Mouse (Mus musculus) CH12.LX (cell line): Measurements from ENCODE around the gene Adh1. TPM values are rescaled to one million over a fixed set of nuclear protein-coding genes. Genes with fewer than 3 reads are reported as not detected.

ENCODE experiments used
- DNase-seq: peaks from one replicate; pipeline ENCODE4 v3.0.0-alpha.2; 2013; ENCODE audit errors: extremely low read depth
- H3K27ac ChIP-seq: 2 replicates; pipeline ENCODE4 v1.5.1; 2012; ENCODE audit warnings: low read depth, mild to moderate bottlenecking, control low read depth, moderate library complexity; ENCODE audit not compliant: insufficient read depth
- H3K27me3 ChIP-seq: replicated peaks from 2 replicates; pipeline ENCODE3; 2012; ENCODE audit warnings: inconsistent platforms
- H3K36me3 ChIP-seq, 2 experiments: replicated peaks in 1 of 2; 2 replicates each; pipeline versions ENCODE3 to v1.6.1; 2012; ENCODE audit warnings: inconsistent platforms in 1 of 2, low read length in 1 of 2, mild to moderate bottlenecking in 1 of 2, mixed read lengths in 1 of 2, moderate library complexity in 1 of 2; ENCODE audit not compliant: control insufficient read depth in 1 of 2, insufficient read depth in 1 of 2
- H3K4me1 ChIP-seq, 2 experiments: 2 replicates each; pipeline ENCODE4 v1.6.1; 2012; ENCODE audit warnings: inconsistent platforms in 1 of 2, moderate library complexity in 1 of 2; ENCODE audit not compliant: insufficient read depth in 2 of 2, control insufficient read depth in 1 of 2
- H3K4me2 ChIP-seq: 2 replicates; pipeline ENCODE4 v1.6.1; 2012; ENCODE audit warnings: low read depth, mild to moderate bottlenecking, control low read depth; ENCODE audit not compliant: poor library complexity, insufficient read depth, severe bottlenecking
- H3K4me3 ChIP-seq, 3 experiments: fragments of 150-350 bp in 1 of 3; sonication (generic) in 1 of 3; replicated peaks in 1 of 3; 2 replicates each; pipeline versions ENCODE3 to v1.5.1; 2011 to 2012; ENCODE audit warnings: low read depth in 2 of 3, low read length in 2 of 3, mild to moderate bottlenecking in 2 of 3, moderate library complexity in 2 of 3, control low read depth in 1 of 3, improper control_type of control experiment in 1 of 3, inconsistent platforms in 1 of 3, mixed read lengths in 1 of 3; ENCODE audit not compliant: poor library complexity in 1 of 3
- H3K79me2 ChIP-seq: replicated peaks from 2 replicates; pipeline ENCODE4 v1.6.1; 2012; ENCODE audit warnings: mild to moderate bottlenecking, moderate library complexity; ENCODE audit not compliant: control insufficient read depth, poor library complexity, insufficient read depth, severe bottlenecking; ENCODE audit errors: extremely low read depth
- H3K9ac ChIP-seq: 2 replicates; pipeline ENCODE4 v1.6.1; 2012; ENCODE audit warnings: low read depth, mild to moderate bottlenecking, control low read depth, moderate library complexity; ENCODE audit not compliant: insufficient read depth
- H3K9me3 ChIP-seq: replicated peaks from 2 replicates; pipeline ENCODE3; 2012; ENCODE audit warnings: low read length, inconsistent platforms, mixed read lengths
- BHLHE40 ChIP-seq: IDR thresholded peaks from 2 replicates; pipeline ENCODE4 v1.6.1; 2011; ENCODE audit warnings: mild to moderate bottlenecking, low read depth, low read length, improper control_type of control experiment
- CHD1 ChIP-seq: IDR thresholded peaks from 2 replicates; pipeline ENCODE4 v1.6.1; 2012; ENCODE audit warnings: low read depth, low read length, improper control_type of control experiment, inconsistent platforms
- CTCF ChIP-seq, 2 experiments: IDR thresholded peaks in 1 of 2; conservative IDR thresholded peaks in 1 of 2; 2 replicates each; pipeline ENCODE4 v1.5.1; 2011 to 2012; ENCODE audit warnings: low read depth in 2 of 2, low read length in 2 of 2, improper control_type of control experiment in 1 of 2, inconsistent platforms in 1 of 2, mild to moderate bottlenecking in 1 of 2, moderate library complexity in 1 of 2
- ELF1 ChIP-seq: IDR thresholded peaks from 2 replicates; pipeline ENCODE4 v1.6.1; 2014; ENCODE audit warnings: low read depth, mild to moderate bottlenecking, inconsistent platforms, low read length, improper control_type of control experiment
- ETS1 ChIP-seq: conservative IDR thresholded peaks from 2 replicates; pipeline ENCODE4 v1.6.1; 2012; ENCODE audit warnings: low read depth, mild to moderate bottlenecking, inconsistent platforms, low read length, improper control_type of control experiment, moderate library complexity
- JUN ChIP-seq: IDR thresholded peaks from 2 replicates; pipeline ENCODE4 v1.6.1; 2011; ENCODE audit warnings: low read depth, mild to moderate bottlenecking, low read length, improper control_type of control experiment, moderate library complexity; ENCODE audit not compliant: insufficient read depth
- JUND ChIP-seq: conservative IDR thresholded peaks from 2 replicates; pipeline ENCODE4 v1.6.1; 2011; ENCODE audit warnings: low read depth, low read length, improper control_type of control experiment
- MAFK ChIP-seq: IDR thresholded peaks from 2 replicates; pipeline ENCODE4 v1.6.1; 2011; ENCODE audit warnings: low read length, improper control_type of control experiment; ENCODE audit not compliant: insufficient replicate concordance
- MXI1 ChIP-seq: IDR thresholded peaks from 2 replicates; pipeline ENCODE4 v1.6.1; 2011; ENCODE audit warnings: mild to moderate bottlenecking, low read depth, low read length, improper control_type of control experiment
- MYC ChIP-seq: IDR thresholded peaks from 2 replicates; pipeline ENCODE4 v1.6.1; 2011; ENCODE audit warnings: low read depth, mild to moderate bottlenecking, improper control_type of control experiment, low read length
- POLR2AphosphoS2 ChIP-seq: IDR thresholded peaks from 2 replicates; pipeline ENCODE4 v1.6.1; 2011; ENCODE audit warnings: low read depth, low read length, improper control_type of control experiment
- RAD21 ChIP-seq: IDR thresholded peaks from 2 replicates; pipeline ENCODE4 v1.6.1; 2011; ENCODE audit warnings: low read depth, mild to moderate bottlenecking, low read length, improper control_type of control experiment, moderate library complexity
- RCOR1 ChIP-seq: conservative IDR thresholded peaks from 2 replicates; pipeline ENCODE4 v1.6.1; 2012; ENCODE audit warnings: low read depth, mild to moderate bottlenecking, inconsistent platforms, low read length, improper control_type of control experiment
- SMC3 ChIP-seq: IDR thresholded peaks from 2 replicates; pipeline ENCODE4 v1.6.1; 2011; ENCODE audit warnings: low read depth, low read length, improper control_type of control experiment
- TBP ChIP-seq: conservative IDR thresholded peaks from 2 replicates; pipeline ENCODE4 v1.6.1; 2011; ENCODE audit warnings: low read depth, low read length, improper control_type of control experiment
- UBTF ChIP-seq: IDR thresholded peaks from 2 replicates; pipeline ENCODE4 v1.6.1; 2012; ENCODE audit warnings: low read depth, mild to moderate bottlenecking, inconsistent platforms, low read length, improper control_type of control experiment, moderate library complexity
- USF1 ChIP-seq: IDR thresholded peaks from 2 replicates; pipeline ENCODE4 v1.6.1; 2014; ENCODE audit warnings: low read depth, mild to moderate bottlenecking, inconsistent platforms, low read length, improper control_type of control experiment
- USF2 ChIP-seq: conservative IDR thresholded peaks from 2 replicates; pipeline ENCODE4 v1.6.1; 2011; ENCODE audit warnings: low read depth, low read length, improper control_type of control experiment
- ZC3H11A ChIP-seq: IDR thresholded peaks from 2 replicates; pipeline ENCODE4 v1.6.1; 2012; ENCODE audit warnings: low read depth, mild to moderate bottlenecking, inconsistent platforms, low read length, improper control_type of control experiment
- ZMIZ1 ChIP-seq: IDR thresholded peaks from 2 replicates; pipeline ENCODE4 v1.6.1; 2012; ENCODE audit warnings: low read depth, mild to moderate bottlenecking, inconsistent platforms, low read length, improper control_type of control experiment
- dilution Hi-C: fragments of 300-500 bp; cut with MboI; formaldehyde crosslinking; loops from 2 replicates; pipeline ENCODE4 v1.14.3; 2020; ENCODE audit warnings: low sequenced_read_pairs; ENCODE audit not compliant: extremely low pct_unique_long_range_greater_than_20kb, extremely low pct_ligation_motif_present
- in situ Hi-C: fragments of 300-500 bp; cut with MboI; formaldehyde crosslinking; loops from 3 replicates; pipeline ENCODE4 v1.14.3; 2019; ENCODE audit warnings: low sequenced_read_pairs, low pct_ligation_motif_present, low pct_unique_long_range_greater_than_20kb, mixed read lengths
- polyA plus RNA-seq: library from polyadenylated mRNA; unstranded; fragments of >175 nt; gene quantifications from 2 replicates; pipeline ENCODE4 v1.2.1, GENCODE M21; 2012; ENCODE audit warnings: low read depth; ENCODE audit not compliant: insufficient read length
- total RNA-seq, 2 experiments: library from RNA; depleted of rRNA; stranded (reverse); fragments of 300-350 nt in 1 of 2; fragments of >200 nt in 1 of 2; gene quantifications; 2 replicates each; pipeline ENCODE4 v1.2.3; 2012 to 2014

The Adh1 gene
- total and polyA plus RNA-seq, 3 experiments, result not detected

DNA sequence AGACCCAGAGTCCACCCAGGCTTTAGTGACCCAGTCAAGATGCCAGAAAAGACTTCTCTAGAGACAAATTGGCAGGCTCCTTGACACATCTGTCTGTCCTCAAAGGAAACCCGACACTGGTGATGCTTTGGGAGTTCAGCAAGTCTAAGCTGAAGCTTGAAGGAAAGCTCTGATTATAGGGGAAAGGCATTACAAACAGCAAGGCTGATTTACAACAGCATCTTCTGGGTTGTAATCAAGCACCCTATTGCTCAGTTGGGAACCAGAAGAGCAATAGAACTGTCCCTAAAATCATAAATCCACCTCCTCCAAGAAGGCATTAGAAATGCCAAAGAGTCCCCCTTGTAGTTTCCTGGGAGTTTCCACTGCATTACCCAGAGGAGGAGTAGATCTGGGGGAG lies 9.7 kb downstream of the Adh1 start:
- no peak for TF ChIP-seq MXI1
- no peak for TF ChIP-seq BHLHE40
- no peak for TF ChIP-seq ZMIZ1
- TF ChIP-seq RCOR1, result no peak
- TF ChIP-seq JUN, result no peak
- no peak for TF ChIP-seq MYC
- no peak for TF ChIP-seq CTCF (conservative IDR thresholded peaks at IDR 0.05 in 1 of 2, IDR thresholded peaks at IDR 0.05 in 1 of 2; ENCODE audit: low read depth in 2 of 2, low read length in 2 of 2)
- TF ChIP-seq ZC3H11A, result no peak
- TF ChIP-seq, all 38 proteins: peak for 0
- Histone ChIP-seq H3K9ac (no peak overlapping the region), H3K4me2 (no peak overlapping the region), H3K27ac (no peak overlapping the region), H3K4me1 (no peaks in the 10 kb centered on the region), H3K79me2 (no peaks in the 10 kb centered on the region), H3K36me3 (no peaks in the 10 kb centered on the region), H3K9me3 (no peaks in the 10 kb centered on the region), H3K4me3 (no peak overlapping the region), H3K27me3 (no peaks in the 10 kb centered on the region)
- in situ Hi-C loops (no loop called here), dilution Hi-C loops (no loop called here)
- DNase-seq, result no peak

DNA sequence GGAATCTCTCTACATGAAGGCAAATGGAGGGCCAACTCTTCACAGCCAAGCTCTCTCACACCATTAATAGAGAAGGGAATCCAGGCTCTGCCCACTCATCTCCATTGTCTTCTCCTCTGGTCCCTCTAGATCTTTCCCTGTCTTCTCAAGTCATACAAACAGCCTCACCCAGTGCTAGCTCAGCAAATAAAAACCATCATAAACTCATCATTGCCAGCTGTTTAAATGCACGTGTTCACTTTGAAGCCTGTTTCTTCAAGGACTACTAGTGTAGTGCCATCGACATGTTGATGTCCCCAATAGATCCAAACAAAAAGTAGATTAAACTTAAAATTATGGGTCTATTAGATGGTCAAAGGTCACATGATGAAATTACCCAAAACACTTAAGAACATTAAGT lies 10.5 kb downstream of the Adh1 start:
- no peak overlapping the region for H3K27ac ChIP-seq
- H3K4me1 ChIP-seq, result no peaks in the 10 kb centered on the region
- in situ Hi-C loops, result no loop called here
- H3K36me3 ChIP-seq, result no peaks in the 10 kb centered on the region
- no peaks in the 10 kb centered on the region for H3K79me2 ChIP-seq
- H3K9ac ChIP-seq, result no peak overlapping the region
- no peaks in the 10 kb centered on the region for H3K27me3 ChIP-seq
- no peaks in the 10 kb centered on the region for H3K9me3 ChIP-seq
- H3K4me2 ChIP-seq, result no peak overlapping the region
- no peak for TF ChIP-seq JUN
- TF ChIP-seq USF1, result no peak
- TF ChIP-seq ELF1, result no peak
- no peak for TF ChIP-seq RAD21
- no peak for TF ChIP-seq JUND
- no peak for TF ChIP-seq MYC
- TF ChIP-seq POLR2AphosphoS2, result no peak
- no peak for TF ChIP-seq CTCF (conservative IDR thresholded peaks at IDR 0.05 in 1 of 2, IDR thresholded peaks at IDR 0.05 in 1 of 2; ENCODE audit: low read depth in 2 of 2, low read length in 2 of 2)
- no peak for TF ChIP-seq ZMIZ1
- no peak for TF ChIP-seq MAFK
- TF ChIP-seq SMC3, result no peak
- no peak for TF ChIP-seq UBTF
- TF ChIP-seq TBP, result no peak
- no peak for TF ChIP-seq ETS1
- no peak for TF ChIP-seq MXI1
- TF ChIP-seq USF2, result no peak
- no peak for TF ChIP-seq CHD1
- DNase-seq, result no peak
- dilution Hi-C loops, result no loop called here
- H3K4me3 ChIP-seq, result no peak overlapping the region
